Mouse (Mus musculus) E14TG2a.4 (cell line): ENCODE results near the gene Skil.

Source experiments
- CTCF ChIP-seq: conservative IDR thresholded peaks from 2 replicates; pipeline ENCODE4 v1.5.1; 2014; ENCODE audit warnings: low read length
- NANOG ChIP-seq: IDR thresholded peaks from 2 replicates; pipeline ENCODE4 v1.6.1; 2014; ENCODE audit warnings: borderline replicate concordance, low read length, mixed read lengths

GRCm38 (mm10) chr3:31133664-31134063 is 38.8 kb downstream of the Skil start:
- TF ChIP-seq CTCF (no peak), NANOG (no peak)
